Comparison of ENCODE assay signal across 8 mouse cellular contexts in the genomic region with DNA sequence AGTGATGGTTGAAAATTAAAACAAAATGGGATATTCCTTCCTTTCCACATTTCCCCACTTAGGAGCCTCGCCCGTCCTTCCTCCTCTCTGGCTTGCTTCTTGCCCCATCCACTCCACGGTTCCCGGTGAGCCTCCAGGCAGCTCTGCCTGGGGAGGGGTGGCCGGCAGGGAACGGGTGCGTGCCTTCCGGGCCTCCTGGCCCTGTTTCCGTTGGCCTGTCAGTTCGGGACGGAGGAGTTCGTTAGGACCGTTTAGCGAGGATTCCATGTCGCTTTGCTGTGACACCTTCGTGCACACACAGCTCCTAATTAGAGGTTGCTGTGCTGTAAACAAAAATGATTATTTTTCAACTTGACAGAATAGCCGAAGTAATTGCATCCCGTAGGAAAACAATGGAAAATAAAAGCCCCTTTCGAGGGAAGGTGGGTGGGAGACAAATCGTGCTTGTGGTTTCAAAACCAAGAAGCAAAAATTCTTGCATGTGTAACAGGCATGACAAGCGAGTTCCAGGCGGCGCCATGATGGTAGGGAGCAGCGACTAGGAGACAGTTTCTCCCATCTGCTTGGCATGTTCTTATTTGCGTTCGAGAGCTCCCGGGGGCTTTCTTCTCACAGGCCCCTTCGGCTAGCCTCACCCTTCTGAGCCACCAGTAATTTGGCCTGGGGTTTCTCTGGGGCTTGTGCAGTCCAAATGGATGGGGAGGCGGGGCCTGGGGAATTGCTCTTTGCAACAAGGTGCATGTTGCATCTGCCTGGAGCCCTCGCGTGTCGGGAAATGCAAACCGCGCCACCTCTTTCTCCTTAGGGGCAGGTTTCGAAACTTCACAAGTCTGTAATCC. TPM values are rescaled to one million over a fixed set of nuclear protein-coding genes. Genes with fewer than 3 reads are reported as not detected.
DNase-seq lines count a peak whose midpoint lies in the region; ATAC-seq lines count a peak whose summit lies in the region.

No protein-coding gene starts in this region.

- H3K27me3 ChIP-seq in liver, embryonic 11.5 days (replicated peaks; ENCODE audit: control insufficient read depth, insufficient read depth, low read length), result peaks cover 57% of the 10 kb centered on the region
- H3K27me3 ChIP-seq in hindbrain, embryonic 11.5 days (ENCODE audit: control insufficient read depth, insufficient read depth, low read length), result no peaks in the 10 kb centered on the region; the same call in 1 of the 2 replicates
- H3K27me3 ChIP-seq in midbrain, embryonic 14.5 days (ENCODE audit: control insufficient read depth, insufficient read depth, low read length), result no peaks in the 10 kb centered on the region

- H3K4me3 ChIP-seq in liver, embryonic 11.5 days (ENCODE audit: low read depth, low read length), result peak overlapping the region; percentile 21
- H3K4me3 ChIP-seq in hindbrain, embryonic 11.5 days (ENCODE audit: low read depth, low read length), result peak overlapping the region; percentile 68
- H3K4me3 ChIP-seq in midbrain, embryonic 14.5 days (replicated peaks; ENCODE audit: low read depth, low read length), result peak overlapping the region; percentile 85

- WGBS in liver, embryonic 11.5 days, result 13% methylated on average over 35 of the region's 35 CpGs
- 8% methylated on average over 35 of the region's 35 CpGs for WGBS in hindbrain, embryonic 11.5 days
- whole genome bisulfite sequencing in midbrain, embryonic 14.5 days, result 4% methylated on average over 35 of the region's 35 CpGs

- no peaks in the 10 kb centered on the region for H3K9me3 ChIP-seq in liver, embryonic 11.5 days (ENCODE audit: control insufficient read depth, low read length)
- no peaks in the 10 kb centered on the region for H3K9me3 ChIP-seq in hindbrain, embryonic 11.5 days (ENCODE audit: control insufficient read depth, low read length)
- no peaks in the 10 kb centered on the region for H3K9me3 ChIP-seq in midbrain, embryonic 14.5 days (ENCODE audit: control insufficient read depth, low read length)

- ATAC-seq in liver, embryonic 11.5 days (replicated peaks; ENCODE audit: low FRiP score), result no peak
- peak; percentile 28 for ATAC-seq in hindbrain, embryonic 11.5 days (ENCODE audit: low FRiP score)
- no peak for ATAC-seq in midbrain, embryonic 14.5 days (ENCODE audit: low FRiP score, low TSS enrichment)

- no peak overlapping the region for H3K27ac ChIP-seq in liver, embryonic 11.5 days (ENCODE audit: low read depth, low read length)
- H3K27ac ChIP-seq in hindbrain, embryonic 11.5 days (ENCODE audit: low read depth, low read length), result peak overlapping the region; percentile 69
- H3K27ac ChIP-seq in midbrain, embryonic 14.5 days (replicated peaks; ENCODE audit: low read depth, low read length), result peak overlapping the region; percentile 97

- DNase-seq in liver, embryonic 11.5 days (ENCODE audit: low spot score), result no peak
- no peak for DNase-seq in liver
- peak; percentile 13 for DNase-seq in embryo, embryonic 10.5 days (ENCODE audit: low spot score)
- DNase-seq in hindbrain, embryonic 11.5 days (ENCODE audit: low spot score), result peak; percentile 38
- peak; percentile 70 for DNase-seq in midbrain, embryonic 14.5 days
- DNase-seq in thymus, adult 18-20 months, result no peak
- no peak for DNase-seq in adrenal gland, postnatal 25 days
- no peak for DNase-seq in adipocyte (ENCODE audit: low spot score)

- H3K4me1 ChIP-seq in liver, embryonic 11.5 days (replicated peaks; ENCODE audit: control insufficient read depth, insufficient read depth, low read length), result peaks cover 4% of the 10 kb centered on the region; the same call in 1 of the 2 replicates
- no peaks in the 10 kb centered on the region; the same call in 1 of the 2 replicates for H3K4me1 ChIP-seq in hindbrain, embryonic 11.5 days (replicated peaks; ENCODE audit: control insufficient read depth, insufficient read depth, low read length)
- peaks cover 24% of the 10 kb centered on the region for H3K4me1 ChIP-seq in midbrain, embryonic 14.5 days (ENCODE audit: control insufficient read depth, insufficient read depth, low read length)

- no peak overlapping the region for H3K9ac ChIP-seq in liver, embryonic 11.5 days (ENCODE audit: low read depth, low read length)
- peak overlapping the region; percentile 70 for H3K9ac ChIP-seq in hindbrain, embryonic 11.5 days (ENCODE audit: low read depth, low read length)
- peak overlapping the region; percentile 95 for H3K9ac ChIP-seq in midbrain, embryonic 14.5 days (replicated peaks; ENCODE audit: low read length)

- H3K4me2 ChIP-seq in liver, embryonic 11.5 days, result peak overlapping the region; percentile 48
- peak overlapping the region; percentile 74 for H3K4me2 ChIP-seq in hindbrain, embryonic 11.5 days (replicated peaks; ENCODE audit: low read depth, low read length)
- peak overlapping the region; percentile 60 for H3K4me2 ChIP-seq in midbrain, embryonic 14.5 days (ENCODE audit: low read length)

- no peaks in the 10 kb centered on the region for H3K36me3 ChIP-seq in liver, embryonic 11.5 days (ENCODE audit: control insufficient read depth, insufficient read depth, low read length)
- H3K36me3 ChIP-seq in hindbrain, embryonic 11.5 days (ENCODE audit: control insufficient read depth, insufficient read depth, low read length), result no peaks in the 10 kb centered on the region
- H3K36me3 ChIP-seq in midbrain, embryonic 14.5 days (ENCODE audit: control insufficient read depth, insufficient read depth, low read length), result peaks cover 16% of the 10 kb centered on the region; the same call in 1 of the 2 replicates

RNA-seq across cellular contexts. Expression of gene Gnao1, which starts 3.0 kb away (rescaled TPM):
- polyA plus RNA-seq in liver, embryonic 11.5 days (2014; fragmentation: Nextera tagmentation; extraction: Ambion mirVana), result 2.4 and 2.8 TPM in 2 replicates
- 38.9 and 39.6 TPM in 2 replicates for polyA plus RNA-seq in hindbrain, embryonic 11.5 days (2014; fragmentation: Nextera tagmentation; extraction: Ambion mirVana)
- polyA plus RNA-seq in midbrain, embryonic 14.5 days (2014; fragmentation: Nextera tagmentation; extraction: Ambion mirVana), result 179 and 213 TPM in 2 replicates
- total RNA-seq in adrenal gland, postnatal 25 days (2021), result 30.4 and 37.9 TPM in 2 replicates

Comparison
In these comparisons a context has a peak if more than half of its experiments do, and no peak if none do; other contexts are left out.
1. DNase-seq: peak in embryo, embryonic 10.5 days (single experiment), hindbrain, embryonic 11.5 days (single experiment) and midbrain, embryonic 14.5 days (single experiment); none in liver, embryonic 11.5 days (single experiment), liver (single experiment), thymus, adult 18-20 months (0 of 2), adrenal gland, postnatal 25 days (single experiment) and adipocyte (single experiment).
2. H3K4me3 ChIP-seq: peak in every context shown above with its lines; median percentile 85 in midbrain, embryonic 14.5 days; 68 in hindbrain, embryonic 11.5 days; 21 in liver, embryonic 11.5 days.
3. RNA of gene Gnao1, which starts 3.0 kb away (polyA plus RNA-seq): 179 to 213 TPM in midbrain, embryonic 14.5 days and 38.9 to 39.6 TPM in hindbrain, embryonic 11.5 days; 2.4 to 2.8 TPM in liver, embryonic 11.5 days; every median in the first group is over 10 times any median in the second.
4. Peak in every context shown above with its lines, with median percentiles within 50 percentile points of each other: H3K4me2 ChIP-seq.